Mouse (Mus musculus): Measurements from ENCODE around the gene Tnfrsf8. TPM values are rescaled to one million over a fixed set of nuclear protein-coding genes. Genes with fewer than 3 reads are reported as not detected.

The Tnfrsf8 gene
- total and polyA plus RNA-seq, 3 experiments = 12.7 to 31.0 (median 24.7) TPM

GRCm38 (mm10) chr4:145299355-145299754 is 15.6 kb downstream of the Tnfrsf8 start (continued):
- TF ChIP-seq MAX (IDR thresholded peaks at IDR 0.05; ENCODE audit: low read length) = 0 out of 2 replicates have a peak, but pooled peaks have one; percentile 22
- no peak for TF ChIP-seq RCOR1 (conservative IDR thresholded peaks at IDR 0.05; ENCODE audit: low read depth, low read length)
- peak; percentile 79 for TF ChIP-seq USF2 (conservative IDR thresholded peaks at IDR 0.05; ENCODE audit: low read depth, low read length)

GRCm38 (mm10) chr4:145298846-145299245 is 16.1 kb downstream of the Tnfrsf8 start:
- Histone ChIP-seq H3K4me2 (ENCODE audit: insufficient read depth, low read depth, poor library complexity, severe bottlenecking) (no peak overlapping the region), H3K27me3 (replicated peaks) (no peaks in the 10 kb centered on the region), H3K36me3 (replicated peaks in 1 of 2; ENCODE audit: control insufficient read depth in 1 of 2, insufficient read depth in 1 of 2, low read length in 1 of 2) (peaks cover 15 to 49% of the 10 kb centered on the region in 2 experiments), H3K27ac (ENCODE audit: insufficient read depth, low read depth) (no peak overlapping the region), H3K4me3 (replicated peaks in 1 of 3; ENCODE audit: low read depth in 2 of 3, low read length in 2 of 3, poor library complexity in 1 of 3) (no peak overlapping the region), H3K9me3 (replicated peaks; ENCODE audit: low read length) (no peaks in the 10 kb centered on the region), H3K4me1 (ENCODE audit: control insufficient read depth in 1 of 2, insufficient read depth in 2 of 2) (peaks cover 11 to 34% of the 10 kb centered on the region in 2 experiments), H3K79me2 (replicated peaks; ENCODE audit: control insufficient read depth, extremely low read depth, insufficient read depth, poor library complexity, severe bottlenecking) (no peaks in the 10 kb centered on the region), H3K9ac (ENCODE audit: insufficient read depth, low read depth) (no peak overlapping the region)
- TF ChIP-seq TBP (conservative IDR thresholded peaks at IDR 0.05; ENCODE audit: low read depth, low read length) = no peak
- TF ChIP-seq HCFC1 (IDR thresholded peaks at IDR 0.05; ENCODE audit: low read depth, low read length) = no peak
- TF ChIP-seq PAX5 (IDR thresholded peaks at IDR 0.05; ENCODE audit: low read length) = no peak
- no peak for TF ChIP-seq SMC3 (IDR thresholded peaks at IDR 0.05; ENCODE audit: low read depth, low read length)
- no peak for TF ChIP-seq MEF2A (IDR thresholded peaks at IDR 0.05; ENCODE audit: borderline replicate concordance, low read depth, low read length)
- TF ChIP-seq ZNF384 (IDR thresholded peaks at IDR 0.05; ENCODE audit: low read depth, low read length) = no peak
- TF ChIP-seq ZMIZ1 (IDR thresholded peaks at IDR 0.05; ENCODE audit: low read depth, low read length) = no peak
- no peak for TF ChIP-seq NELFE (IDR thresholded peaks at IDR 0.05; ENCODE audit: low read depth, low read length)
- TF ChIP-seq KAT2A (IDR thresholded peaks at IDR 0.05; ENCODE audit: insufficient replicate concordance, low read length) = no peak
- TF ChIP-seq RCOR1 (conservative IDR thresholded peaks at IDR 0.05; ENCODE audit: low read depth, low read length) = no peak
- TF ChIP-seq CHD2 (IDR thresholded peaks at IDR 0.05; ENCODE audit: low read length) = no peak
- DNase-seq (ENCODE audit: extremely low read depth) = no peak
- dilution Hi-C loops (cut with MboI; ENCODE audit: extremely low pct_ligation_motif_present, extremely low pct_unique_long_range_greater_than_20kb, low sequenced_read_pairs) = no loop called here
- in situ Hi-C loops (cut with MboI; ENCODE audit: low pct_ligation_motif_present, low pct_unique_long_range_greater_than_20kb, low sequenced_read_pairs) = loop anchor here (25.0 kb wide), 1 partner anchor 412 kb away; the partner anchor contains the start of gene Dhrs3

- peak; percentile 74 for DNase-seq (ENCODE audit: extremely low read depth)
- H3K36me3 ChIP-seq (replicated peaks in 1 of 2; ENCODE audit: control insufficient read depth in 1 of 2, insufficient read depth in 1 of 2, low read length in 1 of 2) = peaks cover 18 to 51% of the 10 kb centered on the region in 2 experiments
- no peaks in the 10 kb centered on the region for H3K79me2 ChIP-seq (replicated peaks; ENCODE audit: control insufficient read depth, extremely low read depth, insufficient read depth, poor library complexity, severe bottlenecking)
- H3K27me3 ChIP-seq (replicated peaks) = no peaks in the 10 kb centered on the region
- peaks cover 7 to 18% of the 10 kb centered on the region in 2 experiments for H3K4me1 ChIP-seq (ENCODE audit: control insufficient read depth in 1 of 2, insufficient read depth in 2 of 2)
- dilution Hi-C loops (cut with MboI; ENCODE audit: extremely low pct_ligation_motif_present, extremely low pct_unique_long_range_greater_than_20kb, low sequenced_read_pairs) (no loop called here), in situ Hi-C loops (cut with MboI; ENCODE audit: low pct_ligation_motif_present, low pct_unique_long_range_greater_than_20kb, low sequenced_read_pairs) (loop anchor here (25.0 kb wide), 1 partner anchor 408 kb away; the partner anchor contains the start of gene Dhrs3)
- H3K9ac ChIP-seq (ENCODE audit: insufficient read depth, low read depth) = no peak overlapping the region
- H3K4me2 ChIP-seq (ENCODE audit: insufficient read depth, low read depth, poor library complexity, severe bottlenecking) = no peak overlapping the region
- no peak overlapping the region for H3K4me3 ChIP-seq (replicated peaks in 1 of 3; ENCODE audit: low read depth in 2 of 3, low read length in 2 of 3, poor library complexity in 1 of 3)
- no peak for TF ChIP-seq NELFE (IDR thresholded peaks at IDR 0.05; ENCODE audit: low read depth, low read length)
- TF ChIP-seq ZNF384 (IDR thresholded peaks at IDR 0.05; ENCODE audit: low read depth, low read length) = peak; percentile 98
- TF ChIP-seq CHD1 (IDR thresholded peaks at IDR 0.05; ENCODE audit: low read depth, low read length) = no peak
- TF ChIP-seq IRF4 (IDR thresholded peaks at IDR 0.05; ENCODE audit: low read depth, low read length) = no peak
- TF ChIP-seq CTCF (conservative IDR thresholded peaks at IDR 0.05 in 1 of 2, IDR thresholded peaks at IDR 0.05 in 1 of 2; ENCODE audit: low read depth in 2 of 2, low read length in 2 of 2) = peak; percentile 63 to 89
- peak; percentile 85 for TF ChIP-seq SMC3 (IDR thresholded peaks at IDR 0.05; ENCODE audit: low read depth, low read length)
- no peak for TF ChIP-seq HCFC1 (IDR thresholded peaks at IDR 0.05; ENCODE audit: low read depth, low read length)
- TF ChIP-seq JUN (IDR thresholded peaks at IDR 0.05; ENCODE audit: insufficient read depth, low read depth, low read length) = no peak
- no peak for TF ChIP-seq SIN3A (IDR thresholded peaks at IDR 0.05; ENCODE audit: low read length)
- TF ChIP-seq RAD21 (IDR thresholded peaks at IDR 0.05; ENCODE audit: low read depth, low read length) = peak; percentile 85
- no peak overlapping the region for H3K27ac ChIP-seq (ENCODE audit: insufficient read depth, low read depth)
- no peaks in the 10 kb centered on the region for H3K9me3 ChIP-seq (replicated peaks; ENCODE audit: low read length)
These were observed 19.2 kb downstream of the Tnfrsf8 start for GRCm38 (mm10) chr4:145295589-145296300.
